Mouse (Mus musculus) small intestine, adult 2 months (tissue): ENCODE data around the gene Man1a2.

Experiments used
- CTCF ChIP-seq: fragments of 200-500 bp; IDR thresholded peaks from 2 replicates; pipeline ENCODE4 v1.5.1; 2012; ENCODE audit warnings: low read depth, mild to moderate bottlenecking, control low read depth, inconsistent platforms, low read length, moderate library complexity, mixed read lengths; ENCODE audit not compliant: insufficient replicate concordance, insufficient read length; ENCODE audit errors: extremely low read depth
- POLR2A ChIP-seq: fragments of 200-500 bp; IDR thresholded peaks from 2 replicates; pipeline ENCODE4 v1.6.1; 2012; ENCODE audit warnings: low read depth, mild to moderate bottlenecking, control low read depth, inconsistent platforms, low read length, moderate library complexity

- no peak for TF ChIP-seq POLR2A
- no peak for TF ChIP-seq CTCF
These were observed 162.6 kb downstream of the Man1a2 start for GRCm38 (mm10) chr3:100522671-100523070.
